Mouse (Mus musculus) mouse trophoblast stem cell (cell line): ENCODE results near the gene Gm1123.

Experiments used
- in situ Hi-C, 2 experiments: fragments of 300-500 bp; cut with MseI, MboI; formaldehyde crosslinking; loops; 2 replicates in 1 of 2; 3 replicates in 1 of 2; pipeline ENCODE4 v1.15.1; 2025

Gene Gm1123

DNA sequence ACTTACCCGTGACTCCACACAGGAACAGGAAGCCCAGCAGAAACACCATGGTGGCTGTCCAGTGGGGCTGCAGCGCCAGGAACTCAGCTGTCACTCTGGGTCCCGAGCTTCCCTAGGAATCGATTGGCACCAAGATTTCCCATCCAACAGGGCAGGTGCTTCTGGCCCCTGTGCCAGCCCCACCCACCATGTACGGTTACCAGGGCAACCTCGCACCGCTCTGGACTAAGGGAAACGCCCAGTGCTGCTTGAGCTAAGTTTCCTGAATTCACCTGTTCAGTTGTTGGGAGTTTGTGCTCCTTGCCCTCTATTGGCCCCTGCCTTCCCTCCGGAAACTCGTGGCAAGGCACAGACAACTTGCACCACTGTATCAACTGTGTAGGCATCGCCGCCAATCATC, at the start of gene Gm1123:
Gm1123 (minus strand) TSS at position 141 of the 400 bp plus-strand sequence.
- in situ Hi-C loops: no loop called here

DNA sequence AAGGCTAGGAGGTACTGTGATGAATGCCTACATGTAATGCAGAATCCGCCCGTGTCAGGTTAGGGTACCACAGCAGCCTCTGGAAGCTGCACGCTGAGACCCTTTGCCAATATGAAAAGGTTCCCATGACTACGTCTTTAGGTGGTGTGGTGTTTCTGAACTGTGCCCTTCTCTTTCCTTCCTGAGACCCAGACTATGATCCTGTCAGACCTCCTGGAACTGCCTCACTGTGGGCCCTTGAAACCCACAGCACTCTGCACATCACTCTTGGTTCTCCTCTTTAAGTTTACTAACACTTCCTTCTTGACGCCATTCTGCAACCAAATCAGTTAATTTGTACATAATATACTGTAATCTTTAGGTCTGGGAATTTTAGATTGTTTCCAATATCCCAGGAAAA, 46.2 kb upstream of the Gm1123 start:
- in situ Hi-C loops: no loop called here

DNA sequence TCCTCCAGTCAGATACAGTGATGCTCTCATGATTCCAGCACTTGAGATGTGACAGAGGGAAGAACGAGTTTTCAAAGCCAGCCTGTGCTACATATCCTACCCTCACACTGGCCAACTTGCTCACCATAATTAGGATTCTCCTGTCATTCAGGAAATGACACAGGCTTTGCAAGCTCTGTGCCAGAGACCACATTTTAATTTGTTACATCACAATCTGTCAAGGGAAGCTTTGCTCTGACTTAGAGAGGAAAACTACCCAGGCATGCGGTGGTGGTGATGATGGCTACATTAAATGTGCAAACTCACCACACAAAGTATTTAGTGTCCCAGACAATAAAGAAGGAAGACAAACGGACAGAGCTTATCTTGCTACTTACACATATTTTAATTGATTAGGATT, 45.8 kb upstream of the Gm1123 start:
- in situ Hi-C loops: no loop called here

DNA sequence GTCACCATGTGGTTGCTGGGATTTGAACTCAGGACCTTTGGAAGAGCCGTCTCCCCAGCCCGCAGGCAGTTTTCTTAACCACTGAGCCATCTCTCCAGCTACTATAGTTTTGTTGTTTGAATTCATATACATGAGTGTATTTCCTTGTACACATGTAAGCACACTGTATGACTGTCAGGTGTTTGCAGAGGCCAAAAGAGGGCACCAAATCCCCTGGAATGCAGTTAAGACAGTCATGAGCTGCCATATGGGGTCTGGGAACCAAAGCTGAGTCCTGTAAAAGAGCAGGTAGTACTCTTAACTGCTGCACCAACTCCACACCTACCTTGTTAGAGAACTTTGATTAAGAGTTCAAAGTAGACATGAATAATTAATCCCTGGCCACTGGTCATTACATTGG, 45.1 kb upstream of the Gm1123 start:
- in situ Hi-C loops: no loop called here

DNA sequence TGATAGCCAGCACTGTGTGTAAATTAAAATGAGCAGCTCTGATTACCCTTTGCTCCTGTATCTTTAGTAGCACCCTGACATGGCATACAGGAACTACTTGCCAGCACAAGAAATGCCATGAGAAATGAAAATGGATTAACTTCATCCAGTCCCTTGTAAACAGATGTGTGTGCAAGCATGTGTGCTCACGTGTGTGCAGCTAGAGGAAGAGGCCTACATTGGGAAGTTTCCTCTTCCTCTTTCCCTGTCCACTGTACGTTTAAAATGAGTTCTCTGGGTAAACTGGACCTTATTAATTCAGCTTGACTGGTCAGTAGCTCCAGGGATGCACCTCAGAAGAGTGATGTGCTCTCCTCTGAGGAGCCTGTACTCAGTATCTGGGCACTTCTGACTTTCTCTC, 38.9 kb upstream of the Gm1123 start:
- in situ Hi-C loops: no loop called here

DNA sequence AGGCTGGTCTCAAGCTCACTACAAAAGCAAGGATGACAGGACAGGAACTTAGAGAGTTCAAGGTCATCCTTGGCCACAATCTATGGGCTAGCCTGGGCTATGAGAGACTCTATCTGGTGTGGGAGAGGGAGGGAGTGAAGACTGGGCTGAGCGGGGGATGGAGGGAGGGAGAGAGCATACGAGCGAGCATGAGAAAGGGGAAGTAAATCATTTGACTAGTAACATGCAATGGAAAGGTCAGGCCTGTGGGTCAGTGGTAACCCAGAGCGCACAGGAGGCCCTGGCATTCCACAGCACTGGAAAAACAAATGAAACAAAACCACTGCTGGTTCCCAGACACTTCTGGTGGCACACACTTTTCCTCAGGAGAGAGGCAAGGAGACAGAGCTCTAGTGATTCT, 37.0 kb upstream of the Gm1123 start:
- in situ Hi-C loops: no loop called here

DNA sequence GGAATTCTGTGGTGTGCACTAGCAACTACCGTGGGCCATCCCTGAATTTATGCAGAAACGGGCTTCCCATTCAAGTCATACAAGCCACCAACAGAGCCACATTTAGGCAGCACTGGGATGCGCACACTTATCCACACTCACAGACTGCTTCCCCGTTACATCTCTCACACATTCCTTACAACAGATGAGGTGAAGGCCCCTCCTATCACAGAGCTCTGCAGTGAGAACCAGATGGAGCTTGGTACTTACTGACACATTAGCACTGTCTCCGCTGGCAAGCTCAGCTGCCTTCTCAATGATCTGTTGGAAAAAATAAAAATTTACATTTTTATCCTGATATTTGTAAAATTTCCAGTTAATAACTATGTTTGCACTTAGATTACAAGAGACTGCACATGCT, 29.8 kb upstream of the Gm1123 start:
- in situ Hi-C loops: no loop called here

DNA sequence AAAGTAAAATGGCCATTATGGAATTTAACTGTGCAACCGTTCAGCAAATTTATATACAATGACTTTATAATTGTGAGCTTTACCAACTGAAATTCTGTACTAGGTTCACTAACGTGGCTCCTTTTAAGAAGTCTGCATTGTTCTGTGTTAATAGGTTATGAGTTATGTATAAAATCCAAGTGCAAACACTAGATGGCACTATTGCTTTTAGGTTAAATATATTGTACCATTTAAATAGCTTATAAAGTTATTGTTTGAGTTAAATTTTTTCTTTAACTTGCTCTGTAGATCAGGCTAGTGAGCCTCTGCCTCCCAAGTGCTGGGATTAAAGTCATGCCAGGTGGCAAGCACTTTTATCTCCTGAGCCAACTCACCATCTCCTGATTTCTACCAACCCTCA, 28.7 kb upstream of the Gm1123 start:
- in situ Hi-C loops: no loop called here

DNA sequence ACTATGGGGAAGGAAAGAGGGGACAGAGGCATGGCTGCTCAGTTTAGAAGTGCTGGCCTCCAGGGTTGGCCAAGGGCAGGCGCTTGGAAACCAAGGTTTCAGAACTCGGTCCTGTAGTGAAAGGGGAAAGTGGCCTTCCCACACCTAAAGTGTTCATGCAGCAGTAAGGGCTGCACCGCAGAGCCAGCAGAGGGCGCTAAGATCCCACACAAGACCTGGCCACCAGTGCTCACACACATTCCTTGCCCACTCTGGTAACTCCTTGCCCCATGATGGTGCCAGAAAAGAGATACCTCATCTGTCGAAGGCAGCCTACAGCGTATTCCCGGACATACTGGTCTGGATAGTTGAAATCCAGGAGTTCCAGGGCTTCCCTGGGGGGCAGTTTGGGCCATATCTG, 27.0 kb upstream of the Gm1123 start:
- in situ Hi-C loops: no loop called here

DNA sequence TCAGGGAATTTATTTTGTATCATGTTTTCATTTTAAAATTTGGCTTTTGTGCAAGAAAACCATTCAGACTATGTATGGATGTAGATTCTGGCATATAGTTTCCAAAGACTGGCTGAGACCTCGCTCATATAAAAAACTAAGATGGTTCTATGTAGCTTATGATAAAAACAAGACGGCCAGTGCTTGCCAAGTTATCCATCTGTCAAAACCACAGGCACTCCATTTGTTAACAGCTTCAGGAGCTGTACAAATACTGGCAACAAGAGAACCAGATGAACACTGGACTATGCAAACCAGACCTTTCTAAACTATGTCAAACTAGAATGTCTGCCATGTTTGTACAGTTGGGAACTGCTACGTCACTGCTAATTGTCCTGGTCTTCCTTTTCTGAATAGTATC, 22.2 kb upstream of the Gm1123 start:
- in situ Hi-C loops: no loop called here

DNA sequence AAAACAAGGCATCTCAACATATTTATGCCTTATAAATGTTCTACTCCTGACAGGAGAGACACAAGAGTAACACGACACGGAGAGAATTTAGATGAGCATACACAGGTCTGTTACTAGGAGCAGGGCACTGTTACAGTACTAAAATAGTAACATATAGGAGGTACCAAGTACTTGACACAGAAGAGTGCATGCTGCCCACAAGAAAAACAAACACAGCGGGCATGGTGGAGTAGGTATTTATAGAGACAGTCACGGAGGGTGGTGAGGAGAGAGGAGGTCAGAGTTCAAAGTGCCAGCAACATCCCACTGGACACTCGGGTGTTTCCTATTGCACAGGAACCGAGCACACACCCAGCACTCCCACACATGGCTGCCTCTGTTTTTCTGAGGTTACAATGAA, 14.2 kb upstream of the Gm1123 start:
- in situ Hi-C loops: no loop called here

DNA sequence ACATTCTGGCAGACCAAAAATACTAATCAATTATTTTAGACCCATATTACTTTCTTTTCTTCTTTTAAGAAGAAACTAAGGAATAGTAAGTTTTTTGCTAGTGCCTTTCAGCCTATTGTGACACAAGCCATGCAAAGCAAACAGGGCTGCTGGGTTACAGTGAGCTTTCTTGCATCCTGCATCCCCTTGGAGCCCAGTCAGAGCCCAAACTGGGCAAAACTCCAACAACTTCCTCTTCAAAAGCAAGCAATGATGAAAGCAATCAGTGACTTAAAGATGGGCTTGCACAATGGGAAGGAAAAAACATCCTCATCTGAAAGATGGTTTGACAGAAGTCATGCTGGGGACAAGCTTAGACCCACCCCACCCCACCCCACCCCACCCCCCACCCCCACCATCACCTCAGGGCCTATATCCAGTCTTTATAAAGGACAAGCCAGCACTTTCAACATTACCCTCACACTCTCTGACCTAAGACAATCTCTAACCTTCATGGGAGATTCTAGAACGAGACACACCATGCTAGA, 13.3 kb upstream of the Gm1123 start:
- in situ Hi-C loops: no loop called here

DNA sequence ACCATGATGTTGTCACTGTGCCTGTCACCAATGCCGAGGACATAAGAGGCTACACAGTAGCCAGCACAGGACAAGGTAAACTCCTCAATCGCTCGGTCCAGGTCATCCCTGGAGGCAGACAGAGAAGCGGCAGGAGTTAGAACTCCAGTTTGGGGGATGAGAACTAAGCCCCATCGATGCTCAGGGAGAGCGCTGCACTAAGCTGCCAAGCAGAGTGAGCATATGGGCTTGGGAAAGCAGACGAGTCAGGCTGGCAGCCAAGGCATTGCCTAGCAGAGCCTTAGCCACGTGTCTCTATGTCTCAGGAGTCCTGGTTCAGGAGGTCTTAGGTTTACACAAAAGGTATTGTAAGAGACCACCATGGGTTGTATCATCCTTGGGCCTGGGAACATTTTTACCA, 9.2 kb upstream of the Gm1123 start:
- in situ Hi-C loops: no loop called here

DNA sequence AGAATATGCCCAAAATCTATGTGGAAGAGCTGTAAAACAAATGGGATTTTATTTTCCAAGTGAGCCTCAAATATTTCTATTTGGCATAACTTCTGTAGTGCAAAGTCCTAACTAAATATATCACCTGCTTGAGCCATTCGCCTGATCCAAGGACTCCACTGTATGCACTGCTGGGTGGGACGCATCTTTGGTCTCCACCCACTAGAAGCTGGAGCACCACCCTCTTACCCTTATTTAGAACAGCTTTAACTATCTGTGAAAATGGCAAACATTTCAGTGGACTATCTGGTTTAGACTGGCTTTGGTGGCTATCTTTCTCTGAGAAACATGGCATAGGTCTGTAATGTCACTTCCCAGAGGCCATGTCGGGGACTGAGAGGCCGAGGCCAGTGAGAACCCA, 7.1 kb upstream of the Gm1123 start:
- in situ Hi-C loops: no loop called here

DNA sequence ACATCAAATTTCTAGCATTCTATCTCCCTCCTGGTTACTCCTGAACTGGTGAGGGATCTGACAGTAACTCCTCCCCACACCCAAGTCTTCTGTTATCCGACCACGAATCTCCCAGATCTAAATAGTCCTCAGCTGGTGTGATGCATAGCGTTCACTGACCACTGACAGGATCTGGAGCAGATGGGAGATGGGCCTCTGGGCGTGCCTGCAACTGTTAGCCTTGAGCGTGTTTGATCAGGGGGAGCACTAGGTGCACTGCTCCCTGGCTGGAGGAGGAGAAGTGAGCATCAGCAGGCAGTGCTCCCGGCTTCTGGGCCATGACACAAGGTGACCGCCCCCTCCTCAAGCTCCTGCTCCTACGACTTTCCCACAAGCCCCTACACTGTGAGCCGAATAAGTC, 6.5 kb upstream of the Gm1123 start:
- in situ Hi-C loops: no loop called here

DNA sequence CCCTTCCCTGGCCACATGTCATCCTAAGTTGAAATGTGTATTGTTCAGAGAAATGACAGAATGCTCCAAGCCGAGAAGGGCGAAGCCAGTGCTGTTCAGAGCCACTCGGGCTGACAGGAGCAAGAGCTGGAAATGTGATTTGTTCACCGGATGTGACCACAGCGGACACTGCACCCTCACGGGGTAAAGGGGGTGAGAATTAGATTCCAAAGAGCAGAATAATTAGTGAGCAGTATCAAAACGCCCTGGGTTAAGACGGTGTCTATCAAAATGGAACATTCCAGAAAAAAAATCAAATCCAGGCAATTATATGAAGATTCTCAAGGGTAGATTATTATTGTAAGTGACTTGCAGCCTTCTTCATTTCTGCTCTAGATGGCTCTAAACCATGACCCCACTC, 1.4 kb downstream of the Gm1123 start:
- in situ Hi-C loops: no loop called here

DNA sequence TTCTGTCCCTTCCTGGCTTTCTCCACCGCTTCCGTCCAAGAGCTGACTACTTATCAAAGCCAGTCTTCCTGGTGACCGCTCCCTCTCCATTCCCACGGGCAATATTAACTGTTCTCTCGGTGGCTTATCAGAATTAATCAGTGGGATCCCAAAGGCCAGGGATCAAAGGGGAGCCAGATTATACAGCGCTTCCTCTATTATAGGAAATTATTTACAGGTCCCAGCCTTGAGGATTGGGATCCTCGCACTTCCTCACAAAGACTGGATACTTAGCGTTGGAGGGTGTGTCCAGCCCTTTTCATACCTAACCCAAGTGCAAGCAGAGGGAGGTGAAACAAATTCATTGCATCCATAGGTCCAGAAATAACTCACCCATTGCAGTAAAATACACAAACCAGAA, 3.5 kb downstream of the Gm1123 start:
- in situ Hi-C loops: no loop called here

DNA sequence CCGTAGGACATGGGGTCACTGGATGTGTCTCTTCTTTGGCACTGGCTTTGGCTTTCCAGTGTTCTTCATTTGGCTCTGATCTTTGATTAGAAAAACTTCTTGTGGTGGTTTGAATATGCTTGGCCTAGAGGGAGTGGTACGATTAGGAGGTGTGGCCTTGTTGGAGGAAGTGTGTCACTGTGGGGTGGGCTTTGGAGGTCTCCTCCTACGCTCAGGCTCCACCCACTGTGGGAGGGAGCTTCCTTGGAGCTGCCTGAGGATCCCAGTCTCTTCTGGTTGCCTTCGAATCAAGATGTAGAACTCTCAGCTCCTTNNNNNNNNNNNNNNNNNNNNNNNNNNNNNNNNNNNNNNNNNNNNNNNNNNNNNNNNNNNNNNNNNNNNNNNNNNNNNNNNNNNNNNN, 13.8 kb downstream of the Gm1123 start:
- in situ Hi-C loops: no loop called here

DNA sequence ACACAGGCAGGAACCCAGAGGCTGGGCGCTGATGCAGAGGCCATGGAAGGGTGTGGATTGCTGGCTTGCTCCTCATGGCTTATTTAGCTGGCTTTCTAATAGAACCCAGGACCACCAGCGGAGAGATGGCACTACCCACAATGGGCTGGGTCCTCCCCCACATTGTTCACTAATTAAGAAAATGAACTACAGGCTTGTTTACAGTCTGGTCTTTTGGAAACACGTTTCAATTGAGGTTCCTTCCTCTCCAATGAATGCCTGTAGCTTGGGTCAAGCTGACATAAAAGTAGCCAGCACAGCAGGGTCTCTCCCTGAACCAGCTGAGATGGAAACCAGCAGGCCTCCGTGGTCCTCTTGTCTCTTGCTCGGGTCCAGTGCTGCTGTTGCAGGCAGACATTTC, 14.3 kb downstream of the Gm1123 start:
- in situ Hi-C loops: no loop called here

DNA sequence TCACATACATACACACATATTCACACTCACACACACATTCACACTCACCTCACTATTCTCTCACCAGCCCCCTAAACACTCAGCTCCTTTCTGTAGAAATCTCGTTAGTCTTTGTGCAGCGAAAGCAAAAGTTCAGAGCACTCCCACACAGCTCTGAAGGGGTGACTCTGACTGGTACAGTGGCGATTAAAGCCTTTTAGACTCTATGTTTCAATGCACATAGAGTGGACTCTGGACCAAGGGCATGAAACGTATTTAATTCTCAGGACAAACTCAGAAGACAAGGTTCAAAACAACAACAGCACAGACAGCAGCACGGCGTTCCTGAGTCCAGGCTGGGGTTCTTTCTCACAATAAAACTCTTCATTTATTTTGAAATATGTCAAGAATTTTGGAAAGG, 17.8 kb downstream of the Gm1123 start:
- in situ Hi-C loops: no loop called here

DNA sequence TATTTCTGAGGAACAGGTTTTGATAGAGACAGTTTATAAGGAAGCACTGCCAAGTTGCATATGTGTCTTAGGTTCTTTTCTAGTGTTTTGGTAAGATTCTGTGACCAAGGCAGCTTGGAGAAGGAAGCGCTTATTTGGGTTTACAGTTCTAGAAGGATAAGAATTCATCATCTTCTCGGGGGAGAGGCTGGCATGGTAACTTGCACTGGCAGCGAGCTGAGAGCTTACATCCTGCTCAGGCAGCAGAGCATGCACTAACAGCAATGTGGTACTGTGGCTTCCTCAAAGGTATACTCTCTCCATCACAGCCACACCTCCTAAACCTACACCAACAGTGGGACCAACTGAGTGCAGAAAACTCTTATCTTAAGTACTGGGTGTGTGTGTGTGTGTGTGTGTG, 18.8 kb downstream of the Gm1123 start:
- in situ Hi-C loops: no loop called here

DNA sequence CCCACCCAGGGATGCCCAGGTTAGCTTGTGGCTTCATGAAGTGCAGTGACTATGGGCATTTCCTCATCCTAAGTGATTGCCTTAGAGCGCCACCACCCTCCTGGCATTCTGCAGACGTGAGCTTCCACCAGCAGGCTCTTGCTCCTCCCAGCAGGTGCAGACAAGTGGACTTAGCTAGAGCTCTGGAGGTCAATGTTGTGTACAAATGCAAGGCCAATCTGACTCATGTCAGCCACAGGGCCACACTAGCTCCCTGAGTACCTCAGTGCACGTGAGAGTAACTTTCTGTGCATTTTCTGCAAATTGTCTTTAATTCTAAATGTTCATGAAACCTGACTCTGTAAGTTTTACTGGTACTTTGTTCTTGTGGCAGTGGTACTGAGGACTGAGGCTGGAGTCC, 19.2 kb downstream of the Gm1123 start:
- in situ Hi-C loops: no loop called here

DNA sequence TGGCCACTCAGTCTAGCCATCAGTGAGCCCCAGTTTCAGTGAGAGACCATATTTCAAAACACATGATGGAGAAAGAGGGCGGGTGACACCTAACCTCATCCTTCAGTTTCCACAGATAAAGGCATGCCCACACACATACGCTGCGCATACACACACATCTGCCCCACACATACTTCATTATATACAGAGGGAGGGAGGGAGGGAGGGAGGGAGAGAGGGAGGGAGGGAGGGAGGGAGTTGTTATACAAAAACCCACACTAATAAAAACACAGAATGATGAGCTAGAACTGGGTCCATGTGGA, 25.7 kb downstream of the Gm1123 start:
- in situ Hi-C loops: no loop called here

DNA sequence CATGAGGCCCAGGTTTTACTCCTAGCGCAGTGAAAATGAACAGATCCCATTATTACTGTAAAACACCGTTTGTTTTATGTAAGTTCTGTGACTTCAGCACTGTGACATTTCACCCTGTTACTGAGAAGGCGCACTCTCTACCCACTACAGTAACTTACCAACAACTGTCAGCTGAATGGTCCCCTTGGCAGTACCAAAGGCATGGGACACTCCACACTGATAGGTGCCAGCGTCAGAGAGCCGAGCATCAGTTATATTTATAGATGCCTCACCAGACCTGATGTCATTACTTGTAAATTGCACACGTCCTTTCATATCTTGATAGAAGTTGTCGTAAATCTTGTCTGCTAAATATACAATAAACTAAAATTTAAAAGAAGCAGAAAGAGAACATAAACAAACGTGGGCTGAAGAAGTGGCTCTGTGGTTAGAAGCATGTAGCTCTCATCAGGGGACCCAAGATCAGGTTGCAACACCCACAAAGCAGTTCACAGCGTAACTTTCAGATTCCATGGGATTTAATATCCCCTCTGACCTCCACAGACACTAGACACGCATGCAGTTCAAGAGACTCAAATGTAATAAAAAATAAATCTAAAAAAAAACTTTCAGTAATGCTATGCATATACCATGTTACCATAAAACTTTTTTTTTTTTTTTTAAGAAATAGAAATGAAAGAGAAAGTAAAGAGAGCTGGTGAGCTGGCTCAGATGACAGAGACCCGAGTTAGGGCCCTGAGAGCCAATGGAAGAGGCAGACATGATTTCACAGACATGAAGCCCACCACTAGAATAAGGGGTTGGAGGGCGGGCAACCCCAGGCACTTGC, 26.2 kb downstream of the Gm1123 start:
- in situ Hi-C loops: no loop called here
